Mouse (Mus musculus): ENCODE results near the gene Slx4ip.
"Not testable (repeated sequence)": the region's sequence is repeated elsewhere in the genome, so short reads cannot be mapped to it uniquely, and the experiment has no call there.

Slx4ip gene

DNA sequence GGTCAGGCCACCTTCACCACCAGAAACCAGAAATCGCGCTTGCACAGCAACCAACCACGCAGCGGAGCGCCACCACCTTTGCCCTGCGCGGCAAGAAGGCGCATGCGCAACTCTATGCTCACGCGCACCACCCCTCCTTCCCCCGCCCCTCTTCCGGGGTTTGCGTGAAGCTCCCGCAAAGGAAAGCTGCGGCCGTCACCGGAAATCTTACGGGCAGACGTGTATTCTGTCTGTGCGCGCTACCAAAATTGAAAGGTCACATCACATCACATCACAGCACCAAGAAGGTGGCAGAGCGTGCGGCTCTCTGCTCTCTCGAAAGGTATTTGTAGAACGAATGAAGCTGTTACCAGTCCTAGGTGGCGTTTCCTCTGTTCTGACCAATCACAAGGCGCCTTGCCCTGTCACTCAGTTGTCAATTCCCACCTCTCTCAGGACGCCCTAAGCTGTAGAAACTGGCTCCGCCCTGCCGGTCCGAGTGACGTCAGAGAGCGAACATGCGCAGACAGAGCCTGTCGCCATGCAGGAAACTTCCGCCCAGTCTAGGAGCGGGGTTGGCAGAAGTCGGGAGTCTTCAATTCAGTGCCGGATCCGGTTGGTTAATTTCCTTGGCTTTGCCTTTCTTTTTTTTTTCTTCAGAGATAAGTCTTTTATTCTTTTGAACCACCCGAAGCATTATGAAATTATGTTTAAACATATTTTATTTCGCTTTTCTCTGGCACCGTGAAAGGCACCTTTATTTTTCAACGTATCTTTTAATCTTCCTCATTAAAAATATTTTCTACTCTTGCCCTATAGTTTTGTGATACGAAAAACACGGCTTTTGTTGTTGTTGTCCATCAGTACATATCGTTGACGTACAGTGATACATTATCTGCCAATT, at the start of gene Slx4ip, which contains the start of the genes AL731706.1 and Mkks:
Gene Slx4ip, plus strand, starts transcription at position 151 of the 883 bp plus-strand sequence.
Gene AL731706.1, minus strand, starts transcription at position 322 of the 883 bp plus-strand sequence.
Gene Mkks, minus strand, starts transcription at position 322 of the 883 bp plus-strand sequence.
- peak; percentile 99 for DNase-seq (ENCODE audit: low read depth, low spot score)

DNA sequence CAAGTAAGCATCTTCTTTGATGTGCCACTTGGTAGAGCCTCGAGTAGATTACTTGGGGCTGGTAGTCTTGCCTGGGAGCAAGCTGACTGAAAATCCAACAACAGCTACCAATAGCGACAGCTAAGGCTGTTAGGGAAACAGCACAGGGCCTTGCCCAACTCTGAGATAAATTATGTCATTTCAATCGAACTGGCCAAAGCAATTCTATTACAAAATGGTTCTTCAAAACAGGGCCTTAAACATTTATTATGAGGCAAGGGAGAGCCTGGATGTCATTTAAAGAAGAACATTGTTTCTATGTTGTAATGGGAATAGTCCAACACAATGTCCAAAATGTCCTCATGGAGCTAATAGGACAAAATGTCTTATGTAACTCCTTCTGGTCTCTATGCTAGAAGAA, 40.7 kb upstream of the Slx4ip start:
- DNase-seq (ENCODE audit: low read depth, low spot score), result no peak

DNA sequence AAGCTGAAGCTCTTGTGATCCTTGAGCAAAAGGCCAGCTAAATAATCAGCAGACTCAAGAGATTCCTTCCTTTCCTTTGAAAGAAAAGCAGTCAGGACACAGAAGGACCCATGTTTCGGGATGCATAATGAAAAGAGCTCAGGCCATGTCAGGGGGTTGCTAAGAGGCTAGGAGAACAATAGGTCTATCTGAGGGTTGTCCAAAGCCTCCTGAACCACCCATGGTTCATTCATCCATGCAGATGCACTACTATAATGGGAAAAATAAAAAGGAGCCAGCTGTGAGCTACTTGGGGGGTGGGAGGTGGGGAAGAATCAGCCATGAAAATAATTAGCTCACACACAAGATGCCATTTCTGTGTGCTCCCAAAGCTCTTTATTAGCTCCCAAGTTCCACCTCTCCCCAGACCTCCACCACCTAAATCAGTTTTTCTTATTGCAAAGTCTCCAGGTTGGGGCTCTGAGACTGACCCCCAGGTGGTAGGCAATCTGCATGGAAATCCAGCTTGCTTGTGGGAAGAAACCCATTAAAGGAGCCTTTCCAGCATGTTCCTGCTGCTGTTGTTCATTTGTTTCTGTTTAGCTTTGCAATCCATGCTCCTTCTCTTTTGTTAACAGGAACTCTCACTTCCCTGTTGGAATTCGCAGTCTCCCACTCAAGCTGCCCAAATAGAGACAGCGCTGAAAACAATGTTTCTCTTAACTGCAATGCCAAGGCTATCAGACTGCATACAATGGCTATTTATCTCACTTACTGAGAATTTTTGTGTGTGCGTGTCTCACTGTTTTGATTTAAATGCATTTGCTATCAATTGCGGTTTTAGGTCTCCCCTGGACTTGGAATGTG, 36.3 kb upstream of the Slx4ip start:
- DNase-seq (ENCODE audit: low read depth, low spot score), result no peak

DNA sequence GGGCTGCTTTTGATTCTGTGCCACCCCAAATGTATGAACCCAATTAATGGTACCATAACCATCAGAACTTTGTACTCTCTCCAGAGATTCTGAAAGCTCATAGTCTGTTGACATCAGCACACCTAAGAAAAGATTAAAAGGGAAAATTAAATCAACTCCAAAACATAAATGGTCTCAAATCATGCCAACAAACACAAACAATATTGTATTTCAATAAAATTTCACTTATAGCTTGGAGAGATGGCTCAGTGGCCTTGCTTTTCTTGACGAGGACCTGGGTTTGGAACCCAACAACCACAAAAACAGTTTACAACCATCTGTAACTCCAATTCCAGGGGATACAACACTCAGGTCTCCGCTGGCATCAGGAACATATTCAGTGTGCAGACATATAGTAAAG, 5.4 kb upstream of the Slx4ip start, which contains the start of gene AL731706.2:
Gene AL731706.2, minus strand, starts transcription at position 101 of the 400 bp plus-strand sequence.
- DNase-seq (ENCODE audit: low read depth, low spot score), result no peak

DNA sequence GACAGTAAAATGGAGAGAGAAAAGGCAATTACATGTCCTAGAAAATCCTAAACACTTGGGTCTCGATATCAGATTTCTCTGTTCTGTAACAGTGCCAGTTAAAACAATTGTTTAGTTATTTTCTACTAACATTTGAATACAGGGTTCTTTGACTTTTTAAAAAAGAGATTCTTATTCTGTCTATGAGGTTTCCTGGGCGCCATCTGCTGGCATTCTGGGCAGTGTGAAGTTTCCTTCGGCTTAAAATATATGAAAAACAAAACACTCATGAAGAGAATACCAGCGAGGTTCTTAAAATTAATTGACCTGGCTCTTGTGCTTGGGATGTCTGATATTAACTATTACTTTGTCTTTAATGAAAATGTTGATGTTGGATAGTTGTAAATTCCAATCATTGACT, 4.2 kb upstream of the Slx4ip start:
- no peak for DNase-seq (ENCODE audit: low read depth, low spot score)

DNA sequence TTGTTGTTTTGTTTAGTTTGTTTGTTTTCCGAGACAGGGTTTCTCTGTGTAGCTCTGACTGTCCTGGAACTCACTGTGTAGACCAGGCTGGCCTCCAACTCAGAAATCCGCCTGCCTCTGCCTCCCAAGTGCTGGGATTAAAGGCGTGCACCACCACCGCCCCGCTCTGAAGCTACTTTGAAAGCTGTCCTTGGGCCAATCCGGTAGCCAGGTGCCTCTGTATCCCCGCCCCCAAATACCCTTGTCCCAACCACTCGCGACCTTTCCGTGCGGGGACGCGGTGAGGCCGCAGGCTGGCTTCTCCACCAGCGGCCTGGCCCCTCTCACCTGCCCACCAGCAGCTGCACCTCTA, 326 bp upstream of the Slx4ip start:
- not testable (repeated sequence) for DNase-seq (ENCODE audit: low read depth, low spot score)

DNA sequence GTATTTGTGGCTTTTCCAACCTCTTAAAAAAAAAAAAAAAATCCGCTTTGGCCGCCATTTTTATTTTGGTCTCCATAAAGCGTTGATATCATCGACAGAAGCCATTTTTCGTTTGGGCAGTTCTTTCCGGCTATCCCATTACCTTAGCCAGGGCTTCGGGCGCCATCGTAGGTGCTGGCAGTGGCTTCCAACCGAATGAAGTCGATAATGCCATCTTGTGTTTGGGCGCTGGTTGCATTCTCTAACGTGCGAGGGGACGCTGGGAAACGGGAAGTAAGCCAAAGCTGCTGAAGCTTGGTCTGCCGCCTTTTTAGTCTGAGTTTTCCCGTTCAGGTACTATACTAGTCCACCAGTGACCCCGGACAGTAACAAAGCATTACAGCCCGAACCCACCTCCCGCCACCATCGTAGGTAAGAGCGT, 943 bp downstream of the Slx4ip start:
- peak; percentile 95 for DNase-seq (ENCODE audit: low read depth, low spot score)

DNA sequence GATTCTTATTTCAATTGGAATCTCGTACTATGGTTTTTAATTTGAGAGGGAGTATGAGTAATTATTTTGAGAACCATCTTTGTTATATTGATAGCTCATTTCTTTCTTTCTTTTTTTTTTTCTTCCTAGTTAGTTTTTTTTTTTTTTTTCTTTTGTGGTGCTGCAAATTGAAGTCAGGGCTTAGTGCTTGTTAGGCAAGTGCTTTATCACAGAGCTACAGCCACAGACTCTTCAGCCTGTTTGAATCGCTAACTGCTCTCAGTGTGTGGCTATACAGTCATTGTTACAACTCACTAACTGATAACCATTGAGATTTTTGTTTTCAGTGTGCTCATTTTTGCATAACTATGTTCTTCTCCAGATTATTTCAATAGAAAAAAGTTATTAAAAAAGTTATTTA, 3.5 kb downstream of the Slx4ip start:
- no peak for DNase-seq (ENCODE audit: low read depth, low spot score)

DNA sequence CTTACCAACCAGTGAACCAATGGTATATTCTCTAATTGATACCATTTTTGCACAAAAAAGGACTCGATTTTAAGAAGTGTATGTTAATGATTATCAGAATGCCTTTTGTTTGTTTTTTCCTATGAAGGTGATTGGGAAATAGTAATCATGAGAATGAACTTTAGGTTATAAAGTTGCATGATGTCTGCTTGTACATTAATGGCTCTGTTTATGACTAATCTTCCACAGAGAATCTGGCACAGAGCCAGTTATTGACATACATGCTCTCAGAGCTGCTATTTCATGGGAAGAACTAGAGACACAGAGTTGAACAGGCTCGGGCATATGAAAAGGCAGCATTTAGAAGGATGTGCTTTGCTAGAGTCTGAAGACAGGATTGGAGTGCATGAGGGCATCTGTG, 5.1 kb downstream of the Slx4ip start:
- DNase-seq (ENCODE audit: low read depth, low spot score), result no peak

DNA sequence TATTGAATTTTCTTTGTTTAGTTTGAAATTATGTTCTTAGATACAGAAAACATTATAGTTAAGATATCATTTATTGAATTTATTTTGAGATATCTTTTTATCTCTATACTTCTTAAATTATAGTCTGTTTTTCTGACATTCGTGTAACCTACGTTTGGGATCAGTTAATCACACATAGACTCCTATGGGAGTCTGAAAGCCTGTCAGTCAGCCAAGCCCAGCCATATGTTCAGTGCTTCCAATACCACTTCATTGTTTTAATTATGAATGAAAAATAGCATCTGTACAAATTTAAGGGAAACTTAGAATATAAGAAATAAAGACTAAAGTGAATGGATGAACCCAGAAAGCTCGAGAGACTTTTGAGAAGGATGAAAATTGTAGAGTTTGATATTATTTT, 17.6 kb downstream of the Slx4ip start:
- DNase-seq (ENCODE audit: low read depth, low spot score), result no peak

DNA sequence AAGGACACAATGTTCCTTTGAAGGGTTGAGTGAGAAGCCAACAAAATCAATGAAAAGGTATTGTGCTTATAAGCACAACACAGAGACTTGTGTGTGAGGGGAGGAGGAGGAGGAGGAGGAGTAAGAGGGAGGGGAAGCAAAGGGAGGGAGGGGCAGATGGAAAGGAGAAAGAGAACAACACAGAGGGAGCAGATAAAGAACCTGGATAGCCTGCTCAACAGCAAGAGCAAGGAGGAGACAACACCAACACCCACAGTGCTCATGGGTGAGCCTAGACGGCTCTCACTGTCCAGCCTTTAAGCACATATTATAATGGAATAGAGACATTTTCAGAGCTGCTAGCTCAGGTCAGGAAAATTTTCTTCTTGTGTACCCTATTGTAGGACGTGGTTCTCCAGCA, 18.3 kb downstream of the Slx4ip start:
- no peak for DNase-seq (ENCODE audit: low read depth, low spot score)

DNA sequence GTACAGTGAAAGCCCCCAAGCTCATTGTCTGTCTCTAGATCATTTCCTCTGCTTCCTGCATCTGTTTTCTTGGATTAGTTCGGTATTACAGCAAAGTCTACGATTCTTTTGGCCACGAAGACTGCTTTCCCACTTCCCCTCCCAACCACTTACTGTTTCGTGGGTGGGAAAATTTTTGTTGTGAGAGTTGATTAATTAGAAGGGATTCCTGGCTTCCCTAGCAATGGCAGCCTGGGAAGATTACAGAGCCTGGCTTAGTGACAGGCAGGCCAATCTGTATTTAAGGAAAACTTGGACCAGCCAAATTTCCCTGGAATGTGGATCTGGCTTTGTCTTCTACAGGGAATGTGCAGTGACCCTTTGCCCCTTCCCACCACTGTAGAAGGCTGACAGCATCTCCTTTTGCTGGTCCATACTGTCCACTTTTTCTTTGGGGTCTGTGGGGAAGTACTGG, 21.0 kb downstream of the Slx4ip start:
- DNase-seq (ENCODE audit: low read depth, low spot score), result no peak

DNA sequence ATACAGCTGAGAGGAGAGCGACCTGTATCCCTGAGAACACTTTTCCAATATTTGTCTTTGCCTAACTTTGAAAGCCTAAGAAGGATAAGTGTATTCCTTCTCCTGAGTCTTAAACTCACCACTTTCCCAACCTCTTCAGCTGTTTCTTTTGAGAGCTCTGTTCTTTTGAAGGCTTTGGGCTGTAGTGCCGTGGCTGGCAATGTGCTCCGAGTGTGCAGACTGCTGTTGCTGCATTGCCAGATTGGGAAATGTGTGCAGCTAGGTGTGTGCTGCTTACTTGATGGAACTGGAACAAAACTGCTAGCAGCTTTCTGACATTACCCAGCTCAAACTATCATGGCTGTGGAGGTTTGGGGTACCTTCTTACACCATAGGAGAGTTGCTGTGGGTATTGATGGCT, 22.0 kb downstream of the Slx4ip start:
- no peak for DNase-seq (ENCODE audit: low read depth, low spot score)

DNA sequence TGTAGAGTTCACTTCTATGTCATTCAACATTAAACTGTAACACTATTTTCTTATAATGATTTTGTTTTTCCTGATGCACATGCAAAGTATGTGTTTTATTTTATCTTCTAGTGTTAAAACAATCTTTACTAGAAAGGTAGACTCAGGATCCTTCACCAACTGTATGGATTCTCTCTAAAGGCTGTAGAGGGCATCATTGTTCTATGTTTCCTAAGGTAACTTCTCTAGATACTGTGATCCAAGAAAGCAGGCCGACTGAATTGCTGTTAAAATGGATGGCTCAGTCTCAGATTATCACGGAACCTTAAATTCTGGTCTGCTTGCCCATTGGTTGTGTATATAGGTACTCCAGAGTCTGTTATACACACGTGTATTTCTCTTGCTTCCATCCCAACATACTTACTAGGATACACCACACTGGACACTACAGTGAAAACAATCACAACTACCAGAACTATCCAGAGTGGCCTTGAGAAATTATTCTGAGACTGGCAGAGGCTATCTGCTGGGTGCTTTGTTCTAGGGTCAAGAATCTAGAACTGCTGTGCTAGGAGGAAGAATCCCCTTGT, 23.4 kb downstream of the Slx4ip start:
- DNase-seq (ENCODE audit: low read depth, low spot score), result no peak

DNA sequence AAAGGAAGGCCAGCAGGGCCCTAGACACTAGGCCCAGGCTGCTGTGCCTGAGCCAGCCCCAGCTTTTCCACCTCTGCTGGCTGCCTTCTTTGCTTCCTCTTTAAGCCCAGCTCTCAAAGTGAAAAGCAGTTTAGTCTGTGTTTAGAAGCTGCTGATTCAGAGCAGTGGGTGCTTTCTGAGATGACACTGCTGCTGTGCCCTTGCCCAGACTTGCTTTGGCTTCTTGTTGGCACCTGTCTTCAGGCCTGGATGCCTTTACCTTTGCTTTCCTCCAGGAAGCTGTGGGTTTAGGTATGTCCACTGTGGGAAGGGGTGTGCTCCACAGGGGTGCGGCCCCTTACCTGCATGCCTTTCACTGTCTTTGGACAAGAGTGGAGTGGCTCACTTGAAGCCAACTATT, 28.4 kb downstream of the Slx4ip start:
- no peak for DNase-seq (ENCODE audit: low read depth, low spot score)

DNA sequence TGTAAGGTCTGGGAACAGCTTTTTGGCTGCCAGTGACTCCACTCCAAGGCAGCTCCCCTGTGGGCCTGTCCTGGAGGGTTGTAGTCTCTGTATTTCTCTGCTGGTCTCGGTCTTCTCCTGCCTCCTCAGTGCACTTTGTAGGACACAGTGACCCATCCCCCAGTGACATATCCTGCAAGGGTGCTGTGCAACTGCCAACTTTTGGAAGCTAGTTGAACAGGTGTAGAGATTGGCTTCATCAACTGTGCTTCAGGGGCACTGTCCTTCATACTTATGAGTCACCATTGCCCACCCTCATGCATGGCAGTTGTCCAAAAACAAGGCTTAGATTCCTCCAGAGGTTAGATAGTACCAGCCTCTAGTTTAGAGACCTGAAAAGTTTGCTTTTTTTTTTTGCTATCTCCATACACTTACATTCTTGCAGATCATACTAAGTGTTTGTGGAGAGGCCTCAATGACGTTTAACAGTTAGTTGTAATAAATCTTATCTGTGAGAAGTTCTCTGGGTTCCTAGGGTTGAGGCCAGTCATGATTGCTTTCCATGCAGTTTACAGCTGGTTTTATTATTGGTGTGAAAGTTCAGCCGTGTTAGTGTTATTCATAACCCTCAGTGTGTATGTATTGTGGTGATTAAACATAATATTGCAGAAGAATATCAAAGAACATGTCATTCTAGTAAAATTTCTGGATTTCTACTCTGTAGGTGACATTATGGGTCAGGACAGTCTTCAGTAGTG, 29.4 kb downstream of the Slx4ip start:
- DNase-seq (ENCODE audit: low read depth, low spot score), result no peak

DNA sequence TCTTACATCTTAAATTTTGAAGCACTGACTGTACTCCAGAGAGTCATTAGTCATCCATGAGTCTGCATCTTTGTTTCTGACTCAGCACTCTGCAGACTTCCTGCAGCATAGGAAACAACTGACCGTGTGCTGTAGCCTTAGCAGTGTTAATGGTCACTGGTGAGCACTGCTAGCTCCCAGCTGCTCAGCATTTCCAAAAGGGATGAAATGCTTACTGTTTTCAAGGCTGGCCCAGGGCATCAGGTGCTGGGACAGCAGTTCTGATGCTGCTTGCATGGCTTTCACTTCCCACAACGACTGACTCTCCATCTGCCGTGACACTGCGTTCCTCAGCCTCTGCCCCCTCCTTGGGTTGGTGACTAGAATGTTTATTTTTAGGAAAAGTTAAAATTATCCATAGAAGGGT, 30.0 kb downstream of the Slx4ip start:
- no peak for DNase-seq (ENCODE audit: low read depth, low spot score)

DNA sequence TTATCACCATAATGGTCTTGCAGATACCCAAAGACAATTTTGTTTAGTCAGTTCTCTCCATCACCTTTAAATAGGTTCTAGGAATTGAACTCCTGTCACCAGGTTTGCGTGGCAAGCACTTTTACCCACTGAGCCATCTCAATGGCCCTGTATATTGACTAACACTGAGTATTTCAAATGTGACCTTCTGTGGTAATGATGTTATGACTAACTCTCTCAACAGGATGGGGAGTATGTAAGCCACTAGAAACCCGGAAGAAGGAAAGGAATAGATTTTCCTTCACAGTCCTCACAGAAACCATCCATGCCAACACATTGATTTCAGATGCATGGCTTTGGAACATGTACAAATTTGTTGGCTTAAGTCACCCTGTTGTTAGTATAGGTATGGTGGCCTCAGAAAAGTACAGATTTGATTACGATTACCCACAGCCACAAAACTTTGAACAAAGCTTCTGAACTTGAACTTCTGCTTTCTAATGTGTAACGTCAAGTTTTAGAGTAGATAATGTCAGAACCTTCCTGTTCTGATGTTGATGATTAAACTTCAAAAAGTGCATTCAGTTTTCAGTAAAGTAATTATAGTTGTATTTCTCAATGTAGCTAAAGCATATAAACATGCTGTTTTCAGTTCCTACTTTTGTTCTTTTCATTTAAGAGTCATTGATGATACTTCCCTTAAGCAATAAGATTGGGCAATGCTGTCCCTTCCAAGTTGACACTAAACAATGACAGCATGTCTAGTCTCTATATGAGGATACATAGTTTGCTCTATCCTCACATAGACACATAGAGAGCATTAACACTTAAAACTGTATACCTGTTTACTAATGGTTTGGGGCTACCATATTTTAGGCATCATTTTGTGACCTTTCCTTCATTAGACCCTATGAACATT, 45.6 kb downstream of the Slx4ip start:
- DNase-seq (ENCODE audit: low read depth, low spot score), result no peak

DNA sequence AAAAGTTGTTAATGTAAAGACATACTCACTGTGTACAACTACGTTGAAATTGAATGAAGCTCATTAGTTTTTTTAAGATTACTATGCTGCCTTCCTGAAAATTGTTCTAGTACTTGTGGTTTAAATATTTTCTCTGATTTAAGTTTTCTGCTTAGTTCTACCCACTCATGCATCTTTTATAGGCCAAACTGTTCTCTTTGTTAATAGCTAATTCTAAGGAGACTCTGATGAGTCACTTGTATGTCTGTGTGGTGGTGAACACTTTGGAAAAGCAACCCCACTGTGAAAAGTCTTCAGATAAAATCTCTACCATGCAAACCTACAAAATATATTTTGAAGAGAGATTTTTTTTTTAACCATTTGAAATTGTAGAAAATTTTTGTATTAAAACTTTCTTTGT, 47.2 kb downstream of the Slx4ip start:
- no peak for DNase-seq (ENCODE audit: low read depth, low spot score)

DNA sequence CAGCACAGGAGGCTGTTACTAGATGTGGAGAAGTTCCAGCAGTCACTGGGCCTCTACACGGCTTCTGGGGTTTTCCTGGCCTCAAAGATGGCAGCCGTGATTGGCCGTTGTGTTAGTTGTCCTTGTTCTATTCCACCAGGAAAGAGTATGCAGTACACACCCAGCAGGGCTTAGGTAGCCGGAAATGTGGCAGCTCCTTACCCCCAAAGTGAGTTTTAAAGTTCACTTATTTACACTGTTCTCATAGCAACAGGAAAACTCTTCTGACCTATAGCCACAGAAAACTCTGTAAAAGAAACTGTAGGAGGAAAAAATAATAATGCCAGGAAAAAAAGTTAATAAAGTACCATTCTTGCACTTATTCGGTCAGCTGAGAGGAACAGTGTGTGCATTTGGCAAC, 55.3 kb downstream of the Slx4ip start:
- DNase-seq (ENCODE audit: low read depth, low spot score), result no peak

Data from retina, adult 2 months (tissue).